Mouse (Mus musculus): ENCODE results near the gene Cnot10. TPM values are rescaled to one million over a fixed set of nuclear protein-coding genes. Genes with fewer than 3 reads are reported as not detected.

Gene Cnot10
- polyA plus RNA-seq, 1 experiment from 2014 or later = 38.9 TPM

DNA sequence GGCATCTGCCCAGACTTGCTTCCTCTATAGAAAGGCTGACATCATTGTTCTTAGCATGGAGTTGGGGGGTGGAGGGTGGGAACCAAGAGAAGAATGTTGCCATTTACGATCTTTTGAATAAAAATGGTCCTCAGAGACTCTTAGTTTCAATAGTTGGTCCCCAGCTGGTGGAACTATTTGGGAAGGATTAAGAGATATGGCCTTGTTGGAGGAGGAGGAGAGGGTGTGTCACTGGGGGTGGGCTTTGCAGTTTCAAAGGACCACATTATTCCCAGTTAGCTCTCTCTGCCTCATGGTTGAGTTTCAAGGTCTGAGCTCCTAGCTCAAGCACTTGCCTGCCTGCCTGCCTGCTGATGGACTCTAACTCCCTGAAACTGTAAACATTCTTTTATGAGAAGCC lies 32.0 kb upstream of the Cnot10 start:
- H3K27ac ChIP-seq = no peak overlapping the region
- no peak for ATAC-seq
- WGBS (ENCODE audit: insufficient replicate concordance) = 63% methylated on average over 1 of the region's 1 CpGs
- H3K36me3 ChIP-seq = no peaks in the 10 kb centered on the region
- no peak overlapping the region for H3K4me2 ChIP-seq
- no peak overlapping the region for H3K4me3 ChIP-seq
- no peaks in the 10 kb centered on the region for H3K9me3 ChIP-seq (replicated peaks)
- H3K4me1 ChIP-seq = peaks cover 2% of the 10 kb centered on the region; the same call in 1 of the 2 replicates
- H3K27me3 ChIP-seq (replicated peaks) = peaks cover 26% of the 10 kb centered on the region
- no peak overlapping the region for H3K9ac ChIP-seq

DNA sequence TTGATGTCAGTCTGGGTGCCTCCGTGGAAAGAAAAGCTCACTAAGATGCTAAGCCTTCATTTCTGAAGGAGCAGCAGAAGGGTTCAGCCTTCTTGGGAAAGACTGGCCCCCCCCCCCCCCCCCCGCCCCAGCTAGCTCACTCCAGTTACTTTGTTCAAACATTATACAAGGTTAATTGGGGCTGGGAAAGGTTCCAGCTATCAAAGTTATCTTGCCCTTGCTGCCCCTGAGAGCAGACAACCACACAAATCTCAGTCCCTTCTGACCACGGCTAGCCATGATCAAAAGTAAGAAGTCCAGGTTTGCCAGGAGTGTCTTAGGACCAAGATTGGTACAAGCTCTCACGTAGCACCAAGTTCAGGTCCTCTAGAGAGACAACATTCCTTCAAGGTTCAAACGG lies 29.0 kb upstream of the Cnot10 start:
- Histone ChIP-seq H3K4me1 (peaks cover 2% of the 10 kb centered on the region; the same call in 1 of the 2 replicates), H3K4me3 (no peak overlapping the region), H3K9me3 (replicated peaks) (no peaks in the 10 kb centered on the region), H3K4me2 (no peak overlapping the region), H3K9ac (no peak overlapping the region), H3K36me3 (no peaks in the 10 kb centered on the region), H3K27me3 (replicated peaks) (peaks cover 26% of the 10 kb centered on the region; the same call in 1 of the 2 replicates), H3K27ac (no peak overlapping the region)
- WGBS (ENCODE audit: insufficient replicate concordance) = 68% methylated on average over 5 of the region's 5 CpGs
- ATAC-seq = no peak

DNA sequence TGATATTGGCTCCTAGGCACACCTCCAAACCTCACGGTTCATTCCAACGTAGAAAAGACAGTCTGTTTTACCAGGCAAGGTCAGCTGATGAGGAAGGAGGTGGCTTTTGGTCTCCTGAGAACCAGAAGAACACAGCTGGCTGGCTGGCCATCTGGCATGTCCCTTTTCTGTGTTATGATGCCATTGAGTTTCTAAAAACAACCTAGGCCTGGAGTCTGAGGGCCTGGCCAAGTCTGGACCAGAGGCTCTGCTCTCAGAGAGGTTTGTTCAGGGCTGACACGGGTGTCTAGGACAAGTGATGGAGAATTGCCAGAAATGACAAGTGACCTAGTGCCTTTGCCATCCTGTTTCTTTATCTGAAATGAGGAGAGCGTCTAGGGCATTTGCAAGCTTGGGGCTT lies 28.1 kb upstream of the Cnot10 start:
- Histone ChIP-seq H3K9ac (no peak overlapping the region), H3K4me3 (no peak overlapping the region), H3K27ac (no peak overlapping the region), H3K4me2 (no peak overlapping the region), H3K9me3 (replicated peaks) (no peaks in the 10 kb centered on the region), H3K36me3 (no peaks in the 10 kb centered on the region), H3K27me3 (replicated peaks) (peaks cover 17% of the 10 kb centered on the region; the same call in 1 of the 2 replicates), H3K4me1 (peaks cover 2% of the 10 kb centered on the region; the same call in 1 of the 2 replicates)
- no peak for ATAC-seq
- WGBS (ENCODE audit: insufficient replicate concordance) = 62% methylated on average over 4 of the region's 4 CpGs

GRCm38 (mm10) chr9:114666858-114667257 lies 26.9 kb upstream of the Cnot10 start:
- Histone ChIP-seq H3K27ac (no peak overlapping the region), H3K4me2 (no peak overlapping the region), H3K4me3 (no peak overlapping the region), H3K4me1 (no peaks in the 10 kb centered on the region), H3K9me3 (replicated peaks) (no peaks in the 10 kb centered on the region), H3K36me3 (no peaks in the 10 kb centered on the region), H3K9ac (no peak overlapping the region), H3K27me3 (replicated peaks) (peaks cover 7% of the 10 kb centered on the region; the same call in 1 of the 2 replicates)
- 74% methylated on average over 10 of the region's 10 CpGs for WGBS (ENCODE audit: insufficient replicate concordance)
- ATAC-seq = no peak

DNA sequence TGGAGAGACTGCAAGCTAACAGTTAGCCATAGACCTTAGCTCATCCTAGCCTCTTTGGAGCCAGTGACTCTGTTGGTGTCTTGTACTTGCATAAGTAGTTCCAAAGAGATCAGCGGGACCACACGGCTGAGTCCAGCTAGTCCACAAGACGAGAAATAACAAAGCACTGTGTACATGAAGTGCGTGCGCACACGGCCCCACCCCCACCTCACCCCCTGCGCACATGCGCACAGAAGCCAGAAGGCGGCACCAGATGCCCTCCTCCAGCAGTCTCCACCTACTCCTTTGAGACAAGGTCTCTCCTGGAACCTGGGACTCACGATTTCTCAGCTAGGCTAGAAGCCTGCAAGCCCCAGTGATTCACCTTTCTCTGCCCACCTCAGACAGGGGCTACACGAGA lies 23.8 kb upstream of the Cnot10 start:
- no peak for ATAC-seq
- Histone ChIP-seq H3K36me3 (no peaks in the 10 kb centered on the region), H3K4me2 (no peak overlapping the region), H3K27ac (no peak overlapping the region), H3K9me3 (replicated peaks) (no peaks in the 10 kb centered on the region), H3K27me3 (replicated peaks) (0 out of 2 replicates have a peak, but pooled peaks cover 4% of the 10 kb centered on the region), H3K4me1 (no peaks in the 10 kb centered on the region), H3K4me3 (no peak overlapping the region), H3K9ac (no peak overlapping the region)
- WGBS (ENCODE audit: insufficient replicate concordance) = 75% methylated on average over 11 of the region's 11 CpGs

DNA sequence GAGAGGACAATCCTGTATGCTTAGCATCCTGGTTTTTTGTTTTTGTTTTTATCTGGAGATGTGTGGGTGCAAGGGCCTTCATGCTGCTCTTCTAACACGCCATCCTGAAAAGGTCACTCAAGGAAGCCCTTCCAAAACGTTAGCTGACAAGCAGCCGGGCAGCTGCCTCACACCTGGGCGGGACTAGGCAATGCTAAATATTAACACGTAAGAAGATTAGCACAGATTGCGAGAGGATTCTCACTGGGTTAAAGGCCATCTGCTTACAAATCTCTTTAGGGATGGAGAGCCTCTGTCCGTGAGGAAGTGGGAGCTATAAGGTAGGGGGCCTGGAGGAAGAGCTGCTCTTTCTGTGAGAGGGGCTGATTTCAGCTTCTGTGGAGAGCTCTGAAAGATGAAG lies 22.0 kb upstream of the Cnot10 start:
- no peak overlapping the region for H3K4me2 ChIP-seq
- WGBS (ENCODE audit: insufficient replicate concordance) = 49% methylated on average over 7 of the region's 7 CpGs
- ATAC-seq = no peak

GRCm38 (mm10) chr9:114660983-114661382 lies 21.0 kb upstream of the Cnot10 start:
- Histone ChIP-seq H3K4me2 (no peak overlapping the region), H3K4me3 (no peak overlapping the region), H3K9me3 (replicated peaks) (no peaks in the 10 kb centered on the region), H3K9ac (no peak overlapping the region), H3K4me1 (no peaks in the 10 kb centered on the region), H3K27ac (no peak overlapping the region), H3K27me3 (replicated peaks) (0 out of 2 replicates have a peak, but pooled peaks cover 4% of the 10 kb centered on the region), H3K36me3 (no peaks in the 10 kb centered on the region)
- no peak for ATAC-seq
- WGBS (ENCODE audit: insufficient replicate concordance) = 61% methylated on average over 6 of the region's 6 CpGs

More for the DNA sequence above, 22.0 kb upstream of the Cnot10 start:
- no peaks in the 10 kb centered on the region for H3K36me3 ChIP-seq
- no peak overlapping the region for H3K9ac ChIP-seq
- no peaks in the 10 kb centered on the region for H3K4me1 ChIP-seq
- no peaks in the 10 kb centered on the region for H3K9me3 ChIP-seq (replicated peaks)
- H3K27ac ChIP-seq = no peak overlapping the region
- 0 out of 2 replicates have a peak, but pooled peaks cover 4% of the 10 kb centered on the region for H3K27me3 ChIP-seq (replicated peaks)
- H3K4me3 ChIP-seq = no peak overlapping the region

GRCm38 (mm10) chr9:114660506-114660905 lies 20.5 kb upstream of the Cnot10 start:
- ATAC-seq = no peak
- no peaks in the 10 kb centered on the region for H3K9me3 ChIP-seq (replicated peaks)
- H3K4me2 ChIP-seq = no peak overlapping the region
- no peaks in the 10 kb centered on the region for H3K36me3 ChIP-seq
- no peaks in the 10 kb centered on the region for H3K4me1 ChIP-seq
- 0 out of 2 replicates have a peak, but pooled peaks cover 4% of the 10 kb centered on the region for H3K27me3 ChIP-seq (replicated peaks)
- no peak overlapping the region for H3K9ac ChIP-seq
- H3K27ac ChIP-seq = no peak overlapping the region
- H3K4me3 ChIP-seq = no peak overlapping the region
- WGBS (ENCODE audit: insufficient replicate concordance) = 80% methylated on average over 6 of the region's 6 CpGs

GRCm38 (mm10) chr9:114656701-114657100 lies 16.7 kb upstream of the Cnot10 start:
- H3K4me3 ChIP-seq = no peak overlapping the region
- H3K4me1 ChIP-seq = no peaks in the 10 kb centered on the region
- ATAC-seq = no peak
- H3K27me3 ChIP-seq (replicated peaks) = no peaks in the 10 kb centered on the region
- WGBS (ENCODE audit: insufficient replicate concordance) = 43% methylated on average over 3 of the region's 3 CpGs
- no peaks in the 10 kb centered on the region for H3K9me3 ChIP-seq (replicated peaks)
- H3K36me3 ChIP-seq = no peaks in the 10 kb centered on the region
- H3K27ac ChIP-seq = no peak overlapping the region
- H3K4me2 ChIP-seq = no peak overlapping the region
- H3K9ac ChIP-seq = no peak overlapping the region

- H3K9me3 ChIP-seq (replicated peaks) = no peaks in the 10 kb centered on the region
- no peaks in the 10 kb centered on the region for H3K4me1 ChIP-seq
- H3K9ac ChIP-seq = no peak overlapping the region
- peaks cover 7% of the 10 kb centered on the region; the same call in 1 of the 2 replicates for H3K27me3 ChIP-seq (replicated peaks)
- no peak for ATAC-seq
- H3K27ac ChIP-seq = no peak overlapping the region
- WGBS (ENCODE audit: insufficient replicate concordance) = 65% methylated on average over 4 of the region's 4 CpGs
- H3K36me3 ChIP-seq = no peaks in the 10 kb centered on the region
- H3K4me3 ChIP-seq = no peak overlapping the region
- H3K4me2 ChIP-seq = no peak overlapping the region
Measured at GRCm38 (mm10) chr9:114655356-114655755, 15.4 kb upstream of the Cnot10 start.

DNA sequence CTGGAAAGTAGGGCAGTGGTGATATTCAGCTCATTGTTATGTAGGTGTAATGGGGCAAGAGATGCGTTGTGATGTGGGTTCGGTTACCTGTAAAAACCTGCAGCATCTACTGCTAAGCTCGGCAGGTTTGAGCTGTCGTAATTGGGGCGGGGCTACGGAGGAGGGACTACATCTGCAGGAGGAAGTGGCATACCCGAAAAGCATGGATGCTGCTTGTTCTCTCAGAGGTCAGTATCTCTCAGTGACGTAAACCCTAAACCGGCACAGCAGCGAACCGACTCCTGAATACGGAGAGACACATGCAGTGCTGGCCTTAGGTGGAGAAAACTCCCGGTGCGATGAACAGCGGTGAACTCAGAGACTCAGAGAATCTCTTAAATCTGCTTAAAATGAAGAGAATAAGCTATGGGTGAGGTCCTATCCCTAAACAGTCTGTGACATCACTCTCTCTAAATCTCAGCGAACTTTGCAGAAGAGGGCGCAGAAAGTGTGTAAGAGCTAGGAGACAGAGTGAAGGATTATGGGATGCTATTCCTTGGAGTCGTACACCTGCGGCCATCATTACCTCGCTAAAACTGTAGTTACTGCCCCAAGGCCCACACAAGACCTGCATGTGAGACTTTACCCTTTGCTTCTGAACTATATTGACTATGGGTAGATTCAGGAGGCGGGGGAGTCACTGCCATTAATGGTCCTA lies 11.1 kb upstream of the Cnot10 start:
- no peak overlapping the region for H3K4me3 ChIP-seq
- ATAC-seq = no peak
- WGBS (ENCODE audit: insufficient replicate concordance) = 49% methylated on average over 21 of the region's 21 CpGs

DNA sequence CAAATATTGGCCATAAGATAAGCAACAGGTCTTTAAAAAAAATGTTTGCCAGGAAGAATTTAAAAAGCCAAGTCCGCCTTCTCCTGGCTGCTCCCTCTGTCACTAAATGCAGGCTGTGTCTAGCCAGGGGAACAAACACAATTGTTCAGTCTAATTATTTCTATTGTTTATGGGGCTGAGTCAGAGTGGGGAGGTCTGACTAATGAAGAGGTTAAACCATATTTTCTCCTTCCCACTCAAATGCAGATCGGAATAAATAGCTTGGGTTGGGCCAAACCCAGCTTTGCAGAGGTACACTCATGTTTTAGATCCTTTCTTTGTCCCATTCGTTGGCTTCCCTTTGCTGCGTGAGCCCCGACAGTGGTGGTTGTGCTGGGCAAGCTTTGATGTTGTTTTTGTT lies 9.4 kb upstream of the Cnot10 start:
- Histone ChIP-seq H3K27me3 (replicated peaks) (peaks cover 17% of the 10 kb centered on the region), H3K4me2 (no peak overlapping the region), H3K27ac (no peak overlapping the region), H3K9me3 (replicated peaks) (no peaks in the 10 kb centered on the region), H3K4me3 (no peak overlapping the region), H3K36me3 (no peaks in the 10 kb centered on the region), H3K4me1 (no peaks in the 10 kb centered on the region), H3K9ac (no peak overlapping the region)
- 65% methylated on average over 5 of the region's 5 CpGs for WGBS (ENCODE audit: insufficient replicate concordance)
- ATAC-seq = no peak

More for the DNA sequence above, 11.1 kb upstream of the Cnot10 start:
- no peaks in the 10 kb centered on the region for H3K4me1 ChIP-seq
- H3K4me2 ChIP-seq = peak overlapping the region; percentile 31
- no peaks in the 10 kb centered on the region for H3K9me3 ChIP-seq (replicated peaks)
- H3K27me3 ChIP-seq (replicated peaks) = peaks cover 13% of the 10 kb centered on the region; the same call in 1 of the 2 replicates
- H3K9ac ChIP-seq = no peak overlapping the region
- no peaks in the 10 kb centered on the region for H3K36me3 ChIP-seq
- no peak overlapping the region for H3K27ac ChIP-seq

All from liver, embryonic 12.5 days (tissue).